Mouse (Mus musculus): Measurements from ENCODE around the gene Tln1. TPM values are rescaled to one million over a fixed set of nuclear protein-coding genes. Genes with fewer than 3 reads are reported as not detected.
A peak's percentile ranks its signal among the peaks of the same experiment; 100 is the strongest.

Tln1 gene
- polyA plus RNA-seq, 1 experiment from 2014 or later = 70.5 TPM

DNA sequence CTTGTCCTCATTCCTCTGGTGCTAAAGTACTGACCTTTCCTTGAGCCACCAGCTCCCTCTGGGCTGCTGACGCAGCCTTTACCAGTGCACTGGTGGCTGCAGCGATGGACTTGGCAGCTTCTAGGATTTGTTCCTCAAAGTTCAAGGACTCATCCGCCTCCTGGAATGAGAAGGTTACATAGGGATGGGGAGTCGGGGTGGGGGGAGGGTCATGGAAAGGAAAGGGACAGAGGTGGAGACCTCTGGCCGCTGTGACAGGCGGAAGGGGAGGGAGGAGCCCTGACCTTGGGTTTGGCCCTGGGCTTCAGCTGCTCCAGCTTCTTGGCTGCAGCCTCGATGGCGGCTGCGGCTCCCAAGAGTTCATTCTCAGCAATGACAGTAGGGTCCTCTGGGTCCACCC lies 29.2 kb downstream of the Tln1 start:
- H3K4me3 ChIP-seq = no peak overlapping the region
- ATAC-seq (ENCODE audit: insufficient number of reproducible peaks, low FRiP score, low TSS enrichment, low read depth) = no peak
- H3K27me3 ChIP-seq = no peaks in the 10 kb centered on the region
- no peak overlapping the region for H3K4me2 ChIP-seq
- H3K9me3 ChIP-seq = no peaks in the 10 kb centered on the region
- no peak overlapping the region for H3K27ac ChIP-seq
- H3K9ac ChIP-seq = no peak overlapping the region
- peaks cover 80% of the 10 kb centered on the region for H3K36me3 ChIP-seq
- H3K4me1 ChIP-seq = no peaks in the 10 kb centered on the region
- WGBS = 87% methylated on average over 9 of the region's 9 CpGs

DNA sequence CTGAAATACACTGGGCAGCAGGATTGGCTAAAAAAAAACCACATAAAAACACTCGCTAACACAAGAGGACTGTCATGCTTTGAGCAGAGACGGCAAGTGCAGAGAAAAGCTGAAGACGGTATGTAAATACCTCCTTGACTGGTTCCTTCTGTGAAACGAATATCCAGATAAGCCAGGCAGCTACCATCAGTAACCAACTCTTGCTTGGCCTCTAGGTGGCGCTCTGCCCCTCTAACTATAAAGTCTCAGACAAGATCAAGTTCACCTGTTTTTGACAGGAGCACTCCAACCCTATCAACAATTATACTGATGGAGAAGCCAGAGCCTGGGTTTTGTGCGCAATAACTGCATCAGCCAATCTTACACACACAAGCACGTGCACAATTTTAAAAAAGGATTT lies 31.9 kb downstream of the Tln1 start:
- Histone ChIP-seq H3K9ac (no peak overlapping the region), H3K27me3 (0 out of 2 replicates have a peak, but pooled peaks cover under 1% of the 10 kb centered on the region), H3K9me3 (no peaks in the 10 kb centered on the region), H3K36me3 (peaks cover 54% of the 10 kb centered on the region), H3K27ac (no peak overlapping the region), H3K4me3 (no peak overlapping the region), H3K4me1 (no peaks in the 10 kb centered on the region), H3K4me2 (no peak overlapping the region)
- no peak for ATAC-seq (ENCODE audit: insufficient number of reproducible peaks, low FRiP score, low TSS enrichment, low read depth)
- WGBS = 24% methylated on average over 7 of the region's 7 CpGs

DNA sequence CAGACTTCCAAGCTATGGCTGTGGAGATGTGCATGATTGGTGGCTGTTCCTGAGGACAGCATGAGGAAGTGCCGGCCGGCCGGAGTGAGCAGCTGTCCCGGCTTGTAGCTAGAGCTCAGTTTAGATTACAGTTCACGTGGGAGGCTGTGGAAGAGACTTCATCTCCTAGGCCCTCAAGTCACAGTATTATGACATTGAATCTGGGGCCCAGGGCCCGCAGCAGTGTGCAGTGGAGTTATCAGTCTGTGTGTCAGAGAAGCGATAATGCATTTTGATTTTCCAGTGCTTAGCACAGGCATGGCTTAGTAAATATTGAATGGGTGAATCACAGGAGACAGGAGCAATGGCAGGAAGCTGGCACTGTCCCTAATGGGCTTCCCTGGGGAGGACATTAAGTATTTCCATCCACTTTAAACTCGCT lies 32.4 kb downstream of the Tln1 start:
- Histone ChIP-seq H3K36me3 (peaks cover 49% of the 10 kb centered on the region), H3K4me1 (no peaks in the 10 kb centered on the region), H3K4me2 (no peak overlapping the region), H3K27ac (no peak overlapping the region), H3K4me3 (no peak overlapping the region), H3K27me3 (0 out of 2 replicates have a peak, but pooled peaks cover 5% of the 10 kb centered on the region), H3K9ac (no peak overlapping the region), H3K9me3 (no peaks in the 10 kb centered on the region)
- 65% methylated on average over 8 of the region's 8 CpGs for WGBS
- no peak for ATAC-seq (ENCODE audit: insufficient number of reproducible peaks, low FRiP score, low TSS enrichment, low read depth)

DNA sequence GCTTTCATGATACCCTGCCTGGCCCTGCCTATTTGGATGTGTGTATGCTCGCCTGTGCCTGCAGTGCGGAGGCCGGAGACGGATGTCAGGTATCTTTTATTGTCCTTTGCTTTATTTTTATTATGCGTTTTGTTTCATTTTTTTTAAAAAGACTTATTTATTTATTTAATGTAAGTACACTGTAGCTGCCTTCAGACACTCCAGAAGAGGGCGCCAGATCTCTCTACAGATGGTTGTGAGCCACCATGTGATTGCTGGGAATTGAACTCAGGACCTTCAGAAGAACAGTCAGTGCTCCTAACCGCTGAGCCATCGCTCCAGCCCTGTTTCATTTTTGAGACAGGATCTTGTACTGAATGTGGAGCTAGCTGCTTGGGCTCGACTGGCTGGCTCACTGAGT lies 34.0 kb downstream of the Tln1 start:
- H3K27me3 ChIP-seq = 0 out of 2 replicates have a peak, but pooled peaks cover 5% of the 10 kb centered on the region
- WGBS = 79% methylated on average over 9 of the region's 9 CpGs
- H3K4me3 ChIP-seq = no peak overlapping the region
- no peak overlapping the region for H3K27ac ChIP-seq
- ATAC-seq (ENCODE audit: insufficient number of reproducible peaks, low FRiP score, low TSS enrichment, low read depth) = no peak
- peaks cover 11% of the 10 kb centered on the region for H3K4me1 ChIP-seq
- no peaks in the 10 kb centered on the region for H3K9me3 ChIP-seq
- no peak overlapping the region for H3K9ac ChIP-seq
- H3K4me2 ChIP-seq = no peak overlapping the region
- peaks cover 33% of the 10 kb centered on the region for H3K36me3 ChIP-seq

DNA sequence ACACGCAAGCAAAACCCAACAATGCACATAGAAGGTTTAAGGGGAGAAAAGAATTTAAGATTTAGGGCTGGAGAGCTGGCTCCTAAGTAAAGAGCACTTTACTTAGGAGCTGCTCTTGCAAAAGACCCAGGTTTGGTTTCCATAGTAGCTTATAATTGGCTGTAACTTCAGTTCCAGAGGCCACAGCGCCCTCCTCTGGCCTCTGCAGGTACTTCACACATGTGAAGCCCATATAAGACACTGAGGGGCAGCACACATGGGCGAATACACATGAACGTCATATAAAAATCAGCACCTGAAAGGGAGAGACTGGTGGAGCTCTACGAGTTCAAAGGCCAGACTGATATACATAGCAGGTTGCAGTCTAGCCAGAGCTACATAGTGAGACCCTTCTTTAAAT lies 34.6 kb downstream of the Tln1 start:
- Histone ChIP-seq H3K27ac (no peak overlapping the region), H3K27me3 (0 out of 2 replicates have a peak, but pooled peaks cover 5% of the 10 kb centered on the region), H3K9me3 (no peaks in the 10 kb centered on the region), H3K9ac (no peak overlapping the region), H3K4me3 (no peak overlapping the region), H3K36me3 (peaks cover 27% of the 10 kb centered on the region), H3K4me2 (no peak overlapping the region), H3K4me1 (peaks cover 17% of the 10 kb centered on the region)
- ATAC-seq (ENCODE audit: insufficient number of reproducible peaks, low FRiP score, low TSS enrichment, low read depth) = no peak
- 66% methylated on average over 5 of the region's 5 CpGs for WGBS

DNA sequence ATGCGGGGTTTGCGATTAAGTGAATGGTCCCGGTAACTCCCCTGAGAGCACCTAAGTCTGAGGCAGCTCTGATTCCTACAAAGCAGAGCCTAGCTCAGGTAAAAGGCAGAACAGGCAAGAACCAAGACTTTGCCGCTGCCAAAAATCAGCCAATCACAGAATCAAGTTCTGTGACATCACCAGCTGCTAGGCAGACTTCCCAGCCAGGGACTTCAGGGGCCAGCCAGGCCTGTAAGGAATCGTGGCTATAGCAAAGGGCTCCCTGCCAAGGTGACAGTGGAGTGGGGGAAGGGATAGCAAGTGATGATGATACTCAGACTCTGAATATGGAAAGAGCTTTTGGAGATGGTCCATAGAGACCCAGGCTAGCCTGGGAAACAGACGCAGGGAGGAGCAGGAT lies 42.5 kb downstream of the Tln1 start:
- H3K27ac ChIP-seq = no peak overlapping the region
- H3K27me3 ChIP-seq = 0 out of 2 replicates have a peak, but pooled peaks cover 8% of the 10 kb centered on the region
- no peak for ATAC-seq (ENCODE audit: insufficient number of reproducible peaks, low FRiP score, low TSS enrichment, low read depth)
- H3K9ac ChIP-seq = no peak overlapping the region
- peaks cover 12% of the 10 kb centered on the region for H3K36me3 ChIP-seq
- 11% methylated on average over 6 of the region's 6 CpGs for WGBS
- peak overlapping the region; percentile 31 for H3K4me2 ChIP-seq
- H3K4me1 ChIP-seq = peaks cover 51% of the 10 kb centered on the region
- no peaks in the 10 kb centered on the region for H3K9me3 ChIP-seq
- H3K4me3 ChIP-seq = 0 out of 2 replicates have a peak overlapping the region, but pooled peaks have one; percentile 7

DNA sequence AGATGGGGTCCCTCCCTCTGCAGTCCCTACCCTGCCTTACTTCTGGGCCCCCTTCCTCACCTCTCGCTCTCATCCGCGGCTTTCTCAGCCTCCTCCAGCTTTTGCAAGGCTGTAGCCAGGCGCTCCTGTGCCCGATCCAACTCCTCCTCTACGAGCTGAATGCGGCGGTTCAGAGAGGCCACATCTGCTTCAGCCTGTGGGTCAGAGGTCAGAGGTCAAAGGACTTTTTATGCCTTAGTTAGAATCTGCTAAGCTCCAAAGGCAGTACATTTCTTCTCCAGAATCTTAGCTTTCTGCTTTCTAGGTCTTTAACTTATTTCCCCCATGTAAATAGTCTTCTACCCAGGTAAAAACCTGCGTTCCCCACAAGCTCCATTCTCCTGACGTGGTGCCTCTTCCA lies 42.9 kb downstream of the Tln1 start:
- Histone ChIP-seq H3K27me3 (0 out of 2 replicates have a peak, but pooled peaks cover 8% of the 10 kb centered on the region), H3K4me3 (0 out of 2 replicates have a peak overlapping the region, but pooled peaks have one; percentile 7), H3K4me1 (peaks cover 52% of the 10 kb centered on the region), H3K36me3 (peaks cover 12% of the 10 kb centered on the region), H3K27ac (no peak overlapping the region), H3K9me3 (no peaks in the 10 kb centered on the region), H3K9ac (no peak overlapping the region), H3K4me2 (peak overlapping the region; percentile 31)
- ATAC-seq (ENCODE audit: insufficient number of reproducible peaks, low FRiP score, low TSS enrichment, low read depth) = no peak
- 31% methylated on average over 10 of the region's 10 CpGs for WGBS

DNA sequence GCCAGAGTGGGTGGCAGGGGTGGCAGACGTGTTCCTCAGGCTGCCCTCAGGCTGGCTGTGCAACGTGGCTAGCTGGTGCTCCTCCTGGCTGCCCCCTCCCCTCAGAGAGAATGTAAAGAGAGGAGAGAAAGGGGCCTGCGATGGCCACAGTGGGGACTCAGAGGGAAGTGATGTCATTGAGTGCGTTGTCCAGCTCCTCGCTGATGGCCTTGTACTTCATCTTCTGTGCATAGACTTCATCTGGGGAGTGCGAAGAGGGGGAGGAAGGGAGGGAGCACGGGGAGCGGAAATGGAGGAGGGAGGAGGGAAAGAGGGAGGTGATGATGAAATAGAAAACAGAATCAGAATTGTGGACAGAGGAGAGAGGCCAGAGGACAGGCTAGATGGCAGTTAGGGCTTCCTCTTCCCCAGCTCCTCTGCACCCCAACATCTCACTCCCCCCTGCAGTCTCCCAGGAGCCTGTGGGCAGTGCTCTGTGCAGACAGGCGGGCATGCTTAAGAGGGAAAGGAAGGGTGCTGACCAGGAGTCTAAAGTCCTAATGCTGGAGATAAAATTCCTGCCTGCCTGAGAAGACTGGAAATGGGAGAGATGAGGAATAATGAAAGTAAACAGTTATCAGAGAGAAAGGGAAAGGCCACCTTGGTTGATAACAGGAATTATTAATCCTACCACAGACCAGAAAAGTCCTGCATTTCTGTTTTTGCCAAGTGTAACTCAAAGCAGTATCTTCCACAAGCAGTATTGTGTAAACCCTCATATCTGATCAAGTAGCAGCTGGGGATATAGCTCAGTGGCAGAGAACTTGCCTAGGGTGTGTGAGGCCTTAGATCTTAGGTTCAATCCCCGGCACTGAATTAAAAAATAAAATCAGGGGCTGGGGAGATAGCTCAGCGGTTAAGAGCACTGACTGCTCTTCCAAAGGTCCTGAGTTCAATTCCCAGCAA lies 46.5 kb downstream of the Tln1 start:
- WGBS = 71% methylated on average over 11 of the region's 11 CpGs
- Histone ChIP-seq H3K9me3 (no peaks in the 10 kb centered on the region), H3K27me3 (0 out of 2 replicates have a peak, but pooled peaks cover 8% of the 10 kb centered on the region), H3K36me3 (peaks cover 12% of the 10 kb centered on the region), H3K27ac (no peak overlapping the region), H3K4me2 (no peak overlapping the region), H3K4me1 (peaks cover 22% of the 10 kb centered on the region), H3K4me3 (no peak overlapping the region), H3K9ac (no peak overlapping the region)
- no peak for ATAC-seq (ENCODE audit: insufficient number of reproducible peaks, low FRiP score, low TSS enrichment, low read depth)

DNA sequence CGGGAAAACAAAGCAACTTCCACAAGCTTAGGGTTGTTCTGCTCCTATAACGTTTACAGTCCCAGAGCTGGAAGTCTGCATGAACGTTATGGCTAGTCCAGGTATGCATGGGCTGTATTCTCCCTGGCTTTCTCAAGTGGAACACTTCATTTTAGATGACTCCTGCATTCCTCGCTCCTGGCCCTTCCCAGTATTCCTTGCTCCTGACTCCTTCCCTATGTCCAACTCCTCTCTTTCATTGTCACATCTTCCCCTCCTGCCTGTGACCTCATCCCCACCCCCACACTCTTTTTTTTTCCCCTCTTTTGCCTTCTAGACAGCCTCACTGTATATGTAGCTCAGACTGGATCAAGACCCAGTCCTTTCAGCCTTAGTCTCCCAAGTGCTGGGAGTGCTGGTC lies 48.7 kb downstream of the Tln1 start:
- Histone ChIP-seq H3K27ac (no peak overlapping the region), H3K4me1 (peaks cover 13% of the 10 kb centered on the region), H3K4me3 (no peak overlapping the region), H3K27me3 (0 out of 2 replicates have a peak, but pooled peaks cover 1% of the 10 kb centered on the region), H3K4me2 (no peak overlapping the region), H3K9me3 (no peaks in the 10 kb centered on the region), H3K9ac (no peak overlapping the region), H3K36me3 (peaks cover 12% of the 10 kb centered on the region; the same call in 1 of the 2 replicates)
- ATAC-seq (ENCODE audit: insufficient number of reproducible peaks, low FRiP score, low TSS enrichment, low read depth) = no peak
- 58% methylated on average over 4 of the region's 4 CpGs for WGBS

DNA sequence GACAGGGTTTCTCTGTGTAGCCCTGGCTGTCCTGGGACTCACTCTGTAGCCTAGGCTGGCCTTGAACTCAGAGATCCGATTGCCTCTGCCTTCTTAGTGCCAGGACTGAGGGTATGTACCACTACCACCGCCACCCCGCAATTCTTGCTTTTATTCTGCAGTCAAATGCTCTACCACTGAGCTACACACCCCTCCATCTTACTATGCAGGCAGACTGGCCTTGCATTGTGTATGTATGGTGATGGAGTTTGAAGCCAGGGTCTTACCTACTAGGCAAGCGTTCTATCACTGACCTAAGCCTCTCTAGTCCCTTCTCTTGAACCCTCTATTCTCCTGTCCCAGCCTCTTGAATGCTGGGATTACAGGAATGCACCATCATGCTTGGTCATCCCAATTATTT lies 49.2 kb downstream of the Tln1 start:
- Histone ChIP-seq H3K4me2 (no peak overlapping the region), H3K4me1 (peaks cover 15% of the 10 kb centered on the region), H3K36me3 (peaks cover 12% of the 10 kb centered on the region; the same call in 1 of the 2 replicates), H3K27ac (no peak overlapping the region), H3K4me3 (no peak overlapping the region), H3K9me3 (no peaks in the 10 kb centered on the region), H3K9ac (no peak overlapping the region), H3K27me3 (no peaks in the 10 kb centered on the region)
- WGBS = 90% methylated on average over 4 of the region's 4 CpGs
- no peak for ATAC-seq (ENCODE audit: insufficient number of reproducible peaks, low FRiP score, low TSS enrichment, low read depth)

DNA sequence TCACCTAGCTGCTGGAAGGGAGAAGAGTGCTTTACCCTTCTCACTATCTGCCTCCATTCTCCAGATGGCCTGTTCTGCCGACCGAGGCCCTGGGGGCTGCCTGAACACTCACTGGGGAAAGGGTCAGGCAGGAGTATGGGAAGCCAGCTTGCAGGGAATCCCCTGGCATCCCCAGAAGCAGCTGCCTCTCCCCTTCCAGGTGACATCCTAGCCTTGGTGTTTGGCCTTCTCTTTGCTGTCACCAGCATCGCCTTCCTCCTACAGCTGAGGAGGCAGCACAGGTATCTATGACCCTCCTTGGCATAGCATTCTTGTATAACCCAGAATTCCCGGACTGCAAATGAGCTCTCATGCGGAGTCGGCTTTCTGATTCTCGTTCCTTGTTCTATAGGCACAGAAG lies 49.8 kb downstream of the Tln1 start:
- Histone ChIP-seq H3K9me3 (no peaks in the 10 kb centered on the region), H3K4me1 (peaks cover 21% of the 10 kb centered on the region), H3K27me3 (no peaks in the 10 kb centered on the region), H3K4me2 (no peak overlapping the region), H3K4me3 (no peak overlapping the region), H3K36me3 (peaks cover 8% of the 10 kb centered on the region; the same call in 1 of the 2 replicates), H3K9ac (no peak overlapping the region), H3K27ac (no peak overlapping the region)
- ATAC-seq (ENCODE audit: insufficient number of reproducible peaks, low FRiP score, low TSS enrichment, low read depth) = no peak
- WGBS = 55% methylated on average over 7 of the region's 7 CpGs

Measured in limb, embryonic 15.5 days (tissue).